In genomic region chrX:12219474-12219873, GRCm38 (mm10) we compare ENCODE assay signal across 18 mouse cellular contexts.
"Had no signal": no experiment of that assay in that cellular context is flagged by ENCODE, and none has a peak within 500 bp of the region (broad histone marks: within the 10 kb centered on the region; RNA-seq: fewer than 3 reads in every experiment).

No protein-coding gene starts in this region.

- H3K4me3 ChIP-seq: liver, embryonic 13.5 days; lung, embryonic 15.5 days; midbrain, embryonic 12.5 days; neural tube, embryonic 15.5 days had no signal

- DNase-seq: kidney, adult 9 months; kidney, postnatal 36 days; layer of hippocampus, adult 9-11 months; liver; liver, embryonic 13.5 days; liver, postnatal 0 days; lung, postnatal 14 days; right cerebral cortex, adult 18-20 months; right cerebral cortex, postnatal 4 days; spleen, adult 18-20 months; thymus, adult 18-20 months; thymus, postnatal 14 days had no signal

- ATAC-seq: liver, postnatal 0 days; midbrain, embryonic 16.5 days had no signal

- H3K36me3 ChIP-seq: liver, embryonic 13.5 days; lung, embryonic 15.5 days; midbrain, embryonic 12.5 days; neural tube, embryonic 15.5 days had no signal

- H3K4me1 ChIP-seq: liver, embryonic 13.5 days; lung, embryonic 15.5 days; midbrain, embryonic 12.5 days; neural tube, embryonic 15.5 days had no signal

- H3K9me3 ChIP-seq: liver, embryonic 13.5 days; lung, embryonic 15.5 days; midbrain, embryonic 12.5 days; neural tube, embryonic 15.5 days had no signal

- H3K4me2 ChIP-seq: liver, embryonic 13.5 days; lung, embryonic 15.5 days; midbrain, embryonic 12.5 days; neural tube, embryonic 15.5 days had no signal

- H3K9ac ChIP-seq: liver, embryonic 13.5 days; liver, postnatal 0 days; lung, embryonic 15.5 days; midbrain, embryonic 12.5 days; neural tube, embryonic 15.5 days had no signal

- H3K27ac ChIP-seq: kidney, postnatal 0 days; liver, embryonic 13.5 days; lung, embryonic 15.5 days; macrophage; midbrain, embryonic 12.5 days; neural tube, embryonic 15.5 days had no signal

- H3K27me3 ChIP-seq: liver, embryonic 13.5 days; lung, embryonic 15.5 days; neural tube, embryonic 15.5 days had no signal
